ENCODE assay signal across 19 mouse cellular contexts in genomic region chr7:67229701-67230100, GRCm38 (mm10). TPM values are rescaled to one million over a fixed set of nuclear protein-coding genes. Genes with fewer than 3 reads are reported as not detected.
A peak's percentile ranks its signal among the peaks of the same experiment; 100 is the strongest.
DNase-seq lines count a peak whose midpoint lies in the region; ATAC-seq lines count a peak whose summit lies in the region.
"Had no signal": no experiment of that assay in that cellular context is flagged by ENCODE, and none has a peak within 500 bp of the region (broad histone marks: within the 10 kb centered on the region; RNA-seq: fewer than 3 reads in every experiment).

No protein-coding gene starts in this region.

- H3K36me3 ChIP-seq in heart, embryonic 10.5 days: peaks cover 42% of the 10 kb centered on the region
- H3K36me3 ChIP-seq in intestine, embryonic 14.5 days (ENCODE audit: control insufficient read depth, insufficient read depth, low read length): peaks cover 43% of the 10 kb centered on the region
- H3K36me3 ChIP-seq in intestine, embryonic 16.5 days (ENCODE audit: control insufficient read depth, insufficient read depth, low read length): 0 out of 2 replicates have a peak, but pooled peaks cover 5% of the 10 kb centered on the region

- 86% methylated on average over 3 of the region's 3 CpGs for WGBS in heart, embryonic 10.5 days
- 93% methylated on average over 3 of the region's 3 CpGs for WGBS in intestine, embryonic 14.5 days
- WGBS in intestine, embryonic 16.5 days: 86% methylated on average over 3 of the region's 3 CpGs

- intact Hi-C loops in heart, postnatal 36 days (cut with DNase I): loop anchor here (10.0 kb wide), 1 partner anchor 525 kb away; the partner anchor contains the start of gene Synm

- H3K27me3 ChIP-seq in heart, embryonic 10.5 days (ENCODE audit: insufficient read depth, poor library complexity, severe bottlenecking): no peaks in the 10 kb centered on the region
- H3K27me3 ChIP-seq in intestine, embryonic 14.5 days (replicated peaks; ENCODE audit: control insufficient read depth, insufficient read depth, low read length): no peaks in the 10 kb centered on the region
- no peaks in the 10 kb centered on the region for H3K27me3 ChIP-seq in intestine, embryonic 16.5 days (replicated peaks; ENCODE audit: control insufficient read depth, insufficient read depth, low read length)
- H3K27me3 ChIP-seq: kidney, embryonic 15.5 days; limb, embryonic 13.5 days; midbrain, embryonic 12.5 days; neural tube, embryonic 12.5 days had no signal

- peaks cover 21% of the 10 kb centered on the region for H3K4me1 ChIP-seq in heart, embryonic 10.5 days
- no peaks in the 10 kb centered on the region for H3K4me1 ChIP-seq in intestine, embryonic 14.5 days (replicated peaks; ENCODE audit: control insufficient read depth, insufficient read depth, low read length)
- H3K4me1 ChIP-seq in intestine, embryonic 16.5 days (ENCODE audit: control insufficient read depth, insufficient read depth, low read length): no peaks in the 10 kb centered on the region
- H3K4me1 ChIP-seq: kidney, embryonic 15.5 days; midbrain, embryonic 12.5 days; neural tube, embryonic 12.5 days had no signal

- H3K4me2 ChIP-seq in intestine, embryonic 14.5 days (ENCODE audit: low read length): no peak overlapping the region
- no peak overlapping the region for H3K4me2 ChIP-seq in intestine, embryonic 16.5 days (ENCODE audit: low read depth, low read length)
- H3K4me2 ChIP-seq: hindbrain, embryonic 14.5 days; kidney, embryonic 15.5 days; limb, embryonic 13.5 days; midbrain, embryonic 12.5 days; neural tube, embryonic 12.5 days had no signal

- H3K9me3 ChIP-seq in heart, embryonic 10.5 days: no peaks in the 10 kb centered on the region
- H3K9me3 ChIP-seq in intestine, embryonic 14.5 days (ENCODE audit: control insufficient read depth, low read length): no peaks in the 10 kb centered on the region
- no peaks in the 10 kb centered on the region for H3K9me3 ChIP-seq in intestine, embryonic 16.5 days (ENCODE audit: control insufficient read depth, low read length)
- H3K9me3 ChIP-seq: kidney, embryonic 15.5 days; limb, embryonic 13.5 days; midbrain, embryonic 12.5 days; neural tube, embryonic 12.5 days had no signal

- 0 out of 2 replicates have a peak overlapping the region, but pooled peaks have one; percentile 17 for H3K27ac ChIP-seq in heart, embryonic 10.5 days
- H3K27ac ChIP-seq in intestine, embryonic 14.5 days (ENCODE audit: low read depth): no peak overlapping the region
- H3K27ac ChIP-seq in intestine, embryonic 16.5 days (ENCODE audit: low read length): no peak overlapping the region
- H3K27ac ChIP-seq: hindbrain, embryonic 14.5 days; kidney, embryonic 15.5 days; limb, embryonic 13.5 days; liver, embryonic 14.5 days; neural tube, embryonic 12.5 days had no signal

- peak; percentile 54 for DNase-seq in heart, embryonic 10.5 days (ENCODE audit: low spot score)
- no peak for DNase-seq in heart, postnatal 36 days
- DNase-seq in intestine, embryonic 14.5 days (ENCODE audit: low spot score): peak; percentile 28
- peak; percentile 6 for DNase-seq in thymus, postnatal 4 days
- no peak for DNase-seq in thymus, postnatal 36 days
- no peak for DNase-seq in right cerebral cortex, postnatal 4 days
- DNase-seq: adrenal gland, adult 2 months; cerebellum, adult 8-10 months; layer of hippocampus, postnatal 36 days; right cerebral cortex, adult 18-20 months; spleen, adult 18-20 months; thymus, adult 2 months had no signal

- H3K9ac ChIP-seq in intestine, embryonic 14.5 days (ENCODE audit: low read length): no peak overlapping the region
- H3K9ac ChIP-seq in intestine, embryonic 16.5 days (ENCODE audit: low read depth, low read length): no peak overlapping the region
- H3K9ac ChIP-seq: hindbrain, embryonic 14.5 days; kidney, embryonic 15.5 days; limb, embryonic 13.5 days; liver, embryonic 14.5 days; midbrain, embryonic 12.5 days; neural tube, embryonic 12.5 days had no signal

- H3K4me3 ChIP-seq in heart, embryonic 10.5 days: no peak overlapping the region
- H3K4me3 ChIP-seq in intestine, embryonic 14.5 days (ENCODE audit: low read depth, low read length): no peak overlapping the region
- H3K4me3 ChIP-seq in intestine, embryonic 16.5 days (ENCODE audit: low read length): no peak overlapping the region
- H3K4me3 ChIP-seq: kidney, embryonic 15.5 days; limb, embryonic 13.5 days; midbrain, embryonic 12.5 days; neural tube, embryonic 12.5 days had no signal

- no peak for ATAC-seq in intestine, embryonic 14.5 days (replicated peaks; ENCODE audit: low FRiP score, low TSS enrichment, low read depth)
- no peak for ATAC-seq in intestine, embryonic 16.5 days

RNA-seq across cellular contexts. Expression of gene Lysmd4, which starts 7.4 kb away (rescaled TPM):
- 8.5 and 12.4 TPM in 2 replicates for polyA plus RNA-seq in heart, embryonic 10.5 days (2016; fragmentation: Nextera tagmentation; extraction: Ambion mirVana)
- total RNA-seq in heart, postnatal 36 days (2021): 10 to 100 TPM; 15.3 to 17.8 TPM
- polyA plus RNA-seq in intestine, embryonic 14.5 days (2014; fragmentation: Nextera tagmentation; extraction: Ambion mirVana): 10.6 and 12.2 TPM in 2 replicates
- polyA plus RNA-seq in intestine, embryonic 16.5 days (2015; fragmentation: Nextera tagmentation; extraction: Ambion mirVana): 11.5 and 11.8 TPM in 2 replicates

Comparison
In these comparisons a context has a peak if more than half of its experiments do, and no peak if none do; other contexts are left out.
1. DNase-seq: peak in heart, embryonic 10.5 days (single experiment), intestine, embryonic 14.5 days (single experiment) and thymus, postnatal 4 days (single experiment); none in heart, postnatal 36 days (0 of 2), thymus, postnatal 36 days (0 of 2) and right cerebral cortex, postnatal 4 days (single experiment).